Mouse (Mus musculus) spleen, adult 2 months (tissue): ENCODE results near the gene Zeb2. TPM values are rescaled to one million over a fixed set of nuclear protein-coding genes. Genes with fewer than 3 reads are reported as not detected.

Source experiments
- DNase-seq, 2 experiments: peaks; one replicate each; pipeline versions ENCODE4 v3.0.0 to v3.0.0-alpha.2; 2012 to 2021; ENCODE audit warnings: low spot score in 2 of 2, low read depth in 1 of 2
- H3K27ac ChIP-seq: fragments of 200-500 bp; 2 replicates; pipeline ENCODE4 v1.5.1; 2012; ENCODE audit warnings: low read length, inconsistent platforms; ENCODE audit not compliant: insufficient read depth
- H3K27me3 ChIP-seq: fragments of 200-500 bp; 2 replicates; pipeline ENCODE4 v1.6.1; 2012; ENCODE audit warnings: mild to moderate bottlenecking, moderate library complexity, low read length, inconsistent platforms; ENCODE audit not compliant: control insufficient read depth, insufficient read depth
- H3K36me3 ChIP-seq: fragments of 200-500 bp; 2 replicates; pipeline ENCODE4 v1.6.1; 2012; ENCODE audit warnings: mild to moderate bottlenecking, low read length, inconsistent platforms; ENCODE audit not compliant: control insufficient read depth, insufficient read depth
- H3K4me1 ChIP-seq: fragments of 200-500 bp; 2 replicates; pipeline ENCODE4 v1.6.1; 2011; ENCODE audit warnings: inconsistent platforms; ENCODE audit not compliant: control insufficient read depth, insufficient read depth, insufficient read length
- H3K4me3 ChIP-seq: fragments of 200-500 bp; 2 replicates; pipeline ENCODE4 v1.5.1; 2011; ENCODE audit warnings: mild to moderate bottlenecking, inconsistent platforms; ENCODE audit not compliant: insufficient read depth, insufficient read length; ENCODE audit errors: extremely low read depth
- CTCF ChIP-seq: fragments of 200-500 bp; IDR thresholded peaks from 2 replicates; pipeline ENCODE4 v1.5.1; 2011; ENCODE audit warnings: mild to moderate bottlenecking, inconsistent platforms; ENCODE audit not compliant: insufficient read depth, insufficient read length, insufficient replicate concordance; ENCODE audit errors: extremely low read depth
- POLR2A ChIP-seq: fragments of 200-500 bp; IDR thresholded peaks from 2 replicates; pipeline ENCODE4 v1.6.1; 2011; ENCODE audit warnings: low read depth, low read length, inconsistent platforms
- WGBS: fragments of 180-500 bp; shearing (Covaris S2); methylation state at CpG from one replicate; pipeline ENCODE4 v1.1.7; 2018; 5-methylcytosine and 5-hydroxymethylcytosine counted together
- polyA plus RNA-seq: library from polyadenylated mRNA; depleted of rRNA; stranded (reverse); fragments of >200 nt; gene quantifications from 2 replicates; pipeline ENCODE4 v1.2.3, GENCODE M21; 2012

Zeb2 gene
- polyA plus RNA-seq, 1 experiment = 18.4 TPM

- TF ChIP-seq CTCF (no peak), POLR2A (no peak)
- H3K27ac ChIP-seq = no peak overlapping the region
- 88% methylated on average over 9 of the region's 9 CpGs for WGBS
These were observed 59.0 kb downstream of the Zeb2 start for GRCm38 (mm10) chr2:45058183-45058582.

GRCm38 (mm10) chr2:45056856-45057562 is 60.2 kb downstream of the Zeb2 start:
- DNase-seq = no peak
- Histone ChIP-seq H3K27ac (no peak overlapping the region), H3K4me1 (peaks cover 2% of the 10 kb centered on the region; the same call in 1 of the 2 replicates), H3K36me3 (no peaks in the 10 kb centered on the region; the same call in 1 of the 2 replicates), H3K27me3 (no peaks in the 10 kb centered on the region), H3K4me3 (no peak overlapping the region)
- 86% methylated on average over 10 of the region's 10 CpGs for WGBS
- no peak for TF ChIP-seq CTCF
- no peak for TF ChIP-seq POLR2A

More at GRCm38 (mm10) chr2:45058183-45058582, 59.0 kb downstream of the Zeb2 start:
- no peaks in the 10 kb centered on the region; the same call in 1 of the 2 replicates for H3K36me3 ChIP-seq
- no peak overlapping the region for H3K4me3 ChIP-seq
- H3K27me3 ChIP-seq = no peaks in the 10 kb centered on the region
- peaks cover 2% of the 10 kb centered on the region; the same call in 1 of the 2 replicates for H3K4me1 ChIP-seq
- no peak for DNase-seq

- Histone ChIP-seq H3K36me3 (no peaks in the 10 kb centered on the region; the same call in 1 of the 2 replicates), H3K27ac (no peak overlapping the region), H3K27me3 (no peaks in the 10 kb centered on the region), H3K4me1 (peaks cover 2% of the 10 kb centered on the region; the same call in 1 of the 2 replicates), H3K4me3 (no peak overlapping the region)
- no peak for TF ChIP-seq CTCF
- TF ChIP-seq POLR2A = no peak
- no peak for DNase-seq
- 89% methylated on average over 6 of the region's 6 CpGs for WGBS
These were observed 61.3 kb downstream of the Zeb2 start for GRCm38 (mm10) chr2:45055926-45056325.

GRCm38 (mm10) chr2:45055034-45055615 is 62.1 kb downstream of the Zeb2 start:
- peak overlapping the region; percentile 4; the same call in 1 of the 2 replicates for H3K27ac ChIP-seq
- 80% methylated on average over 8 of the region's 8 CpGs for WGBS
- H3K36me3 ChIP-seq = no peaks in the 10 kb centered on the region; the same call in 1 of the 2 replicates
- DNase-seq = no peak
- H3K4me3 ChIP-seq = no peak overlapping the region
- H3K4me1 ChIP-seq = peaks cover 2% of the 10 kb centered on the region; the same call in 1 of the 2 replicates
- no peaks in the 10 kb centered on the region for H3K27me3 ChIP-seq
- no peak for TF ChIP-seq POLR2A
- no peak for TF ChIP-seq CTCF

- H3K4me1 ChIP-seq = peaks cover 4% of the 10 kb centered on the region; the same call in 1 of the 2 replicates
- no peak for DNase-seq
- H3K4me3 ChIP-seq = no peak overlapping the region
- no peaks in the 10 kb centered on the region; the same call in 1 of the 2 replicates for H3K36me3 ChIP-seq
- peak overlapping the region; percentile 14 for H3K27ac ChIP-seq
- no peaks in the 10 kb centered on the region for H3K27me3 ChIP-seq
- TF ChIP-seq POLR2A = no peak
- no peak for TF ChIP-seq CTCF
- WGBS = 82% methylated on average over 11 of the region's 11 CpGs
These were observed 62.8 kb downstream of the Zeb2 start for GRCm38 (mm10) chr2:45054070-45055025.

- DNase-seq = no peak
- Histone ChIP-seq H3K27me3 (no peaks in the 10 kb centered on the region), H3K36me3 (no peaks in the 10 kb centered on the region), H3K4me3 (no peak overlapping the region), H3K4me1 (peaks cover 6% of the 10 kb centered on the region), H3K27ac (no peak overlapping the region)
- WGBS = 62% methylated on average over 4 of the region's 4 CpGs
- TF ChIP-seq CTCF = no peak
- no peak for TF ChIP-seq POLR2A
These were observed 64.6 kb downstream of the Zeb2 start for GRCm38 (mm10) chr2:45052587-45052986.
